Comparison of ENCODE assay signal across 22 mouse cellular contexts in genomic region chr1:85608361-85608760, GRCm38 (mm10). TPM values are rescaled to one million over a fixed set of nuclear protein-coding genes. Genes with fewer than 3 reads are reported as not detected.
DNase-seq lines count a peak whose midpoint lies in the region; TF ChIP-seq lines count a peak whose summit lies in the region.
"Not testable (repeated sequence)": the region's sequence is repeated elsewhere in the genome, so short reads cannot be mapped to it uniquely, and the experiment has no call there.
"Had no signal": no experiment of that assay in that cellular context is flagged by ENCODE, and none has a peak within 500 bp of the region (broad histone marks: within the 10 kb centered on the region; RNA-seq: fewer than 3 reads in every experiment).

No protein-coding gene starts in this region.

- not testable (repeated sequence) for H3K79me2 ChIP-seq in CH12.LX (replicated peaks; ENCODE audit: control insufficient read depth, extremely low read depth, insufficient read depth, poor library complexity, severe bottlenecking)

- not testable (repeated sequence) for TF ChIP-seq EP300 in CH12.LX (IDR thresholded peaks at IDR 0.05; ENCODE audit: low read length)

- dilution Hi-C loops in CH12.LX (cut with MboI; ENCODE audit: extremely low pct_ligation_motif_present, extremely low pct_unique_long_range_greater_than_20kb, low sequenced_read_pairs): not testable (repeated sequence)

- TF ChIP-seq RAD21 in CH12.LX (IDR thresholded peaks at IDR 0.05; ENCODE audit: low read depth, low read length): not testable (repeated sequence)

- H3K9ac ChIP-seq in CH12.LX (ENCODE audit: insufficient read depth, low read depth): not testable (repeated sequence)

- in situ Hi-C loops in CH12.LX (cut with MboI; ENCODE audit: low pct_ligation_motif_present, low pct_unique_long_range_greater_than_20kb, low sequenced_read_pairs): not testable (repeated sequence)

- peak overlapping the region; percentile 76 for H3K27ac ChIP-seq in CH12.LX (ENCODE audit: insufficient read depth, low read depth)
- H3K27ac ChIP-seq in bone marrow macrophage, adult 2 months (ENCODE audit: insufficient read depth, low read depth, low read length): peak overlapping the region; percentile 19; the same call in 1 of the 2 replicates
- H3K27ac ChIP-seq in small intestine, adult 2 months (ENCODE audit: insufficient read depth, low read depth, low read length): peak overlapping the region; percentile 51; the same call in 1 of the 2 replicates

- not testable (repeated sequence) for H3K4me3 ChIP-seq in CH12.LX (replicated peaks in 1 of 3; ENCODE audit: low read depth in 2 of 3, low read length in 2 of 3, poor library complexity in 1 of 3); bone marrow macrophage, adult 2 months (ENCODE audit: insufficient read depth, low read length); small intestine, adult 2 months (ENCODE audit: low read depth, low read length)

- not testable (repeated sequence) for TF ChIP-seq CTCF in CH12.LX (conservative IDR thresholded peaks at IDR 0.05 in 1 of 2, IDR thresholded peaks at IDR 0.05 in 1 of 2; ENCODE audit: low read depth in 2 of 2, low read length in 2 of 2); bone marrow macrophage, adult 2 months (IDR thresholded peaks at IDR 0.05; ENCODE audit: low read depth, low read length); small intestine, adult 2 months (IDR thresholded peaks at IDR 0.05; ENCODE audit: extremely low read depth, insufficient read length, insufficient replicate concordance, low read depth, low read length)

- H3K4me2 ChIP-seq in CH12.LX (ENCODE audit: insufficient read depth, low read depth, poor library complexity, severe bottlenecking): peak overlapping the region; percentile 37; the same call in 1 of the 2 replicates

- DNase-seq in A20 (ENCODE audit: low read depth, low spot score) (peak; percentile 59), CH12.LX (ENCODE audit: extremely low read depth) (peak; percentile 61)
- DNase-seq in splenic B cell, adult 2 months (ENCODE audit: low read depth, low spot score): peak; percentile 85

- H3K4me1 ChIP-seq in CH12.LX (ENCODE audit: control insufficient read depth in 1 of 2, insufficient read depth in 2 of 2); bone marrow macrophage, adult 2 months (ENCODE audit: control insufficient read depth, insufficient read depth, low read length); small intestine, adult 2 months (ENCODE audit: control insufficient read depth, insufficient read depth, insufficient read length, low read length): not testable (repeated sequence)

- TF ChIP-seq POLR2A in CH12.LX (IDR thresholded peaks at IDR 0.05; ENCODE audit: low read depth, low read length); bone marrow macrophage, adult 2 months (IDR thresholded peaks at IDR 0.05; ENCODE audit: borderline replicate concordance, low read depth, low read length); small intestine, adult 2 months (IDR thresholded peaks at IDR 0.05; ENCODE audit: low read depth, low read length): not testable (repeated sequence)

- 83% methylated on average over 3 of the region's 4 CpGs for WGBS in small intestine, adult 2 months

- H3K27me3 ChIP-seq in CH12.LX (replicated peaks); small intestine, adult 2 months (ENCODE audit: control insufficient read depth, insufficient read depth, low read length); splenic B cell, adult 2 months (ENCODE audit: control insufficient read depth, insufficient read depth, low read length, poor library complexity, severe bottlenecking): not testable (repeated sequence)

- not testable (repeated sequence) for H3K9me3 ChIP-seq in CH12.LX (replicated peaks; ENCODE audit: low read length)

- not testable (repeated sequence) for H3K36me3 ChIP-seq in CH12.LX (replicated peaks in 1 of 2; ENCODE audit: control insufficient read depth in 1 of 2, insufficient read depth in 1 of 2, low read length in 1 of 2); small intestine, adult 2 months (ENCODE audit: control insufficient read depth, insufficient read depth, low read length); splenic B cell, adult 2 months (ENCODE audit: control insufficient read depth, insufficient read depth, low read length, poor library complexity, severe bottlenecking)

RNA-seq across cellular contexts. Expression of gene Sp140, which starts 8.2 kb away (rescaled TPM):
- total RNA-seq in CH12.LX (2012; rRNA removed) (116 and 127 TPM in 2 replicates), CH12.LX (2014; rRNA removed) (197 and 211 TPM in 2 replicates)
- polyA plus RNA-seq in CH12.LX (2012; ENCODE audit: insufficient read length, low read depth): 241 and 256 TPM in 2 replicates
- polyA plus RNA-seq in bone marrow macrophage, adult 2 months (2012; ENCODE audit: insufficient read depth, insufficient read length, missing spikeins): 69.8 and 72.9 TPM in 2 replicates
- 1.3 and 3.6 TPM in 2 replicates for polyA plus RNA-seq in small intestine, adult 2 months (2012; rRNA removed)
- polyA plus RNA-seq: erythroblast, embryonic 14.5 days had no signal

RNA-seq across cellular contexts. Expression of gene Sp110, which starts 9.7 kb away (rescaled TPM):
- total RNA-seq in CH12.LX (2012; rRNA removed) (61.7 and 62.8 TPM in 2 replicates), CH12.LX (2014; rRNA removed) (72.0 and 77.8 TPM in 2 replicates)
- 169 and 175 TPM in 2 replicates for polyA plus RNA-seq in CH12.LX (2012; ENCODE audit: insufficient read length, low read depth)
- polyA plus RNA-seq in bone marrow macrophage, adult 2 months (2012; ENCODE audit: insufficient read depth, insufficient read length, missing spikeins): 112 and 117 TPM in 2 replicates
- polyA plus RNA-seq in small intestine, adult 2 months (2012; rRNA removed): 5.4 and 11.7 TPM in 2 replicates

RNA-seq across cellular contexts. Expression of gene G530012D18Rik, which starts 32.9 kb away (rescaled TPM):
- total RNA-seq in CH12.LX (2012; rRNA removed) (9.1 and 10.4 TPM in 2 replicates), CH12.LX (2014; rRNA removed) (not detected in 2 replicates)
- 69.3 and 72.5 TPM in 2 replicates for polyA plus RNA-seq in CH12.LX (2012; ENCODE audit: insufficient read length, low read depth)
- polyA plus RNA-seq in bone marrow macrophage, adult 2 months (2012; ENCODE audit: insufficient read depth, insufficient read length, missing spikeins): not detected in 2 replicates
- polyA plus RNA-seq in small intestine, adult 2 months (2012; rRNA removed): not detected in 2 replicates
- total RNA-seq: adrenal gland, adult 2 months; adrenal gland, postnatal 10 days; adrenal gland, postnatal 25 days; adrenal gland, postnatal 4 days; common myeloid progenitor, adult 5-6 weeks; ES-E14 had no signal
- polyA plus RNA-seq: adrenal gland, adult 2 months; brain, embryonic 14.5 days; CD4-positive, CD25-positive, alpha-beta regulatory T cell, adult 4 months; embryonic facial prominence, embryonic 11.5 days; embryonic facial prominence, embryonic 13.5 days; embryonic facial prominence, embryonic 15.5 days; erythroblast, embryonic 14.5 days; forebrain, embryonic 10.5 days; forebrain, embryonic 12.5 days; forebrain, embryonic 14.5 days; forebrain, embryonic 16.5 days; frontal cortex, adult 2 months had no signal

RNA-seq across cellular contexts. Expression of gene Sp100, which starts 41.4 kb away (rescaled TPM):
- total RNA-seq in CH12.LX (2012; rRNA removed) (21.1 and 24.7 TPM in 2 replicates), CH12.LX (2014; rRNA removed) (64.6 and 74.0 TPM in 2 replicates)
- 54.1 and 59.5 TPM in 2 replicates for polyA plus RNA-seq in CH12.LX (2012; ENCODE audit: insufficient read length, low read depth)
- polyA plus RNA-seq in bone marrow macrophage, adult 2 months (2012; ENCODE audit: insufficient read depth, insufficient read length, missing spikeins): 267 and 291 TPM in 2 replicates
- 3.8 and 10.1 TPM in 2 replicates for polyA plus RNA-seq in small intestine, adult 2 months (2012; rRNA removed)
- total RNA-seq: ES-E14 had no signal
- polyA plus RNA-seq: forebrain, embryonic 16.5 days had no signal

Comparison
In these comparisons a context has a peak if more than half of its experiments do, and no peak if none do; other contexts are left out.
1. H3K27ac ChIP-seq: peak in every context shown above with its lines; median percentile 76 in CH12.LX; 51 in small intestine, adult 2 months; 19 in bone marrow macrophage, adult 2 months.
2. RNA of gene Sp140, which starts 8.2 kb away (polyA plus RNA-seq): 241 to 256 TPM in CH12.LX and 69.8 to 72.9 TPM in bone marrow macrophage, adult 2 months; 1.3 to 3.6 TPM in small intestine, adult 2 months; every median in the first group is over 10 times any median in the second.
3. RNA of gene G530012D18Rik, which starts 32.9 kb away (polyA plus RNA-seq): 69.3 to 72.5 TPM in CH12.LX; not detected in bone marrow macrophage, adult 2 months and not detected in small intestine, adult 2 months; every median in the first group is over 10 times any median in the second.
4. Peak in every context shown above with its lines, with median percentiles within 50 percentile points of each other: DNase-seq.